Mouse (Mus musculus) stomach, embryonic 14.5 days (tissue): ENCODE results near the gene Pard3. TPM values are rescaled to one million over a fixed set of nuclear protein-coding genes. Genes with fewer than 3 reads are reported as not detected.
A peak's percentile ranks its signal among the peaks of the same experiment; 100 is the strongest.

Experiments used
- ATAC-seq: fragments of 200-750 bp; cut with Nextera tagmentation; 2 replicates; pipeline ENCODE4 v1.8.0; 2017; ENCODE audit warnings: low read depth, moderate TSS enrichment; ENCODE audit not compliant: insufficient number of reproducible peaks, insufficient read depth, low FRiP score
- H3K27ac ChIP-seq: fragments of 300-500 bp; sonication (generic); 2 replicates; pipeline ENCODE4 v1.5.1; 2014; ENCODE audit warnings: mild to moderate bottlenecking, low read length, moderate library complexity, mixed read lengths
- H3K27me3 ChIP-seq: fragments of 300-500 bp; sonication (generic); 2 replicates; pipeline ENCODE4 v1.6.1; 2014; ENCODE audit warnings: low read length, control low read depth, mixed read lengths; ENCODE audit not compliant: control insufficient read depth, insufficient read depth
- H3K36me3 ChIP-seq: fragments of 300-500 bp; sonication (generic); 2 replicates; pipeline ENCODE4 v1.6.1; 2014; ENCODE audit warnings: mild to moderate bottlenecking, control low read depth, low read length, moderate library complexity, mixed read lengths; ENCODE audit not compliant: control insufficient read depth, insufficient read depth
- H3K4me1 ChIP-seq: fragments of 300-500 bp; sonication (generic); 2 replicates; pipeline ENCODE4 v1.6.1; 2014; ENCODE audit warnings: low read length, control low read depth, mixed read lengths; ENCODE audit not compliant: control insufficient read depth, insufficient read depth
- H3K4me2 ChIP-seq: fragments of 300-500 bp; sonication (generic); replicated peaks from 2 replicates; pipeline ENCODE4 v1.6.1; 2014; ENCODE audit warnings: low read depth, low read length, control low read depth
- H3K4me3 ChIP-seq: fragments of 300-500 bp; sonication (generic); 2 replicates; pipeline ENCODE4 v1.5.1; 2014; ENCODE audit warnings: low read depth, low read length, control low read depth
- H3K9ac ChIP-seq: fragments of 300-500 bp; sonication (generic); replicated peaks from 2 replicates; pipeline ENCODE4 v1.6.1; 2014; ENCODE audit warnings: low read depth, mild to moderate bottlenecking, control low read depth, low read length, moderate library complexity, mixed read lengths
- H3K9me3 ChIP-seq: fragments of 300-500 bp; sonication (generic); 2 replicates; pipeline ENCODE4 v1.6.1; 2016; ENCODE audit warnings: low read depth, low read length, control low read depth; ENCODE audit not compliant: control insufficient read depth
- WGBS: fragments of 180-500 bp; shearing (Covaris S2); extraction: QIAGEN DNeasy Blood & Tissue Kit; methylation state at CpG from one replicate; pipeline ENCODE4 v1.1.7; 2014; 5-methylcytosine and 5-hydroxymethylcytosine counted together
- polyA plus RNA-seq: library from polyadenylated mRNA; unstranded; fragments of >200 nt; fragmentation: Nextera tagmentation; extraction: Ambion mirVana; gene quantifications from 2 replicates; pipeline ENCODE4 v1.2.1, GENCODE M21; 2014

The Pard3 gene
- polyA plus RNA-seq, 1 experiment from 2014 or later: 37.9 TPM

GRCm38 (mm10) chr8:127552836-127553235, 489.1 kb downstream of the Pard3 start:
- Histone ChIP-seq H3K27me3 (no peaks in the 10 kb centered on the region), H3K9ac (no peak overlapping the region), H3K4me3 (no peak overlapping the region), H3K9me3 (no peaks in the 10 kb centered on the region), H3K27ac (no peak overlapping the region), H3K36me3 (no peaks in the 10 kb centered on the region), H3K4me2 (no peak overlapping the region), H3K4me1 (no peaks in the 10 kb centered on the region)
- no peak for ATAC-seq
- 87% methylated on average over 13 of the region's 13 CpGs for WGBS

DNA sequence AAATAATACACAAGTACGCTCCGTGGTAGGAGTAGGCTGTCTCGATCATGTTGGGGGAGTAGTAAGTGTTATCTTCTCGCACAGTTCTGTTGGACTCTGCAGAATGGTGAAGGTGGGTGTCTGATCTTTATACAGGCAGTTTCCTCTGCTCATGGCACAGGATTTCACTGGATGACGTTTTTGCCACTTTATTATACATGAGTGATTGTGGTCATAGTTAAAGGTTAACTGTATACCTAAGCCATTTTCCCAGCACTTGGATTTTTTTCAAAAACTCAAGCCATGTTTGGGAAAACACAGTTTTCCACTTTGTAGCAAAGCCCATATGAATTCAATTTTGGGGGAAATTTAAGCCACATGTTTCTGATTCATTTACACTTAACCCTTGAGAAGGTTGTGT, 489.9 kb downstream of the Pard3 start:
- Histone ChIP-seq H3K4me1 (no peaks in the 10 kb centered on the region), H3K27me3 (no peaks in the 10 kb centered on the region), H3K36me3 (no peaks in the 10 kb centered on the region), H3K4me3 (no peak overlapping the region), H3K9ac (no peak overlapping the region), H3K9me3 (no peaks in the 10 kb centered on the region), H3K4me2 (no peak overlapping the region), H3K27ac (no peak overlapping the region)
- ATAC-seq: no peak
- 73% methylated on average over 5 of the region's 5 CpGs for WGBS

DNA sequence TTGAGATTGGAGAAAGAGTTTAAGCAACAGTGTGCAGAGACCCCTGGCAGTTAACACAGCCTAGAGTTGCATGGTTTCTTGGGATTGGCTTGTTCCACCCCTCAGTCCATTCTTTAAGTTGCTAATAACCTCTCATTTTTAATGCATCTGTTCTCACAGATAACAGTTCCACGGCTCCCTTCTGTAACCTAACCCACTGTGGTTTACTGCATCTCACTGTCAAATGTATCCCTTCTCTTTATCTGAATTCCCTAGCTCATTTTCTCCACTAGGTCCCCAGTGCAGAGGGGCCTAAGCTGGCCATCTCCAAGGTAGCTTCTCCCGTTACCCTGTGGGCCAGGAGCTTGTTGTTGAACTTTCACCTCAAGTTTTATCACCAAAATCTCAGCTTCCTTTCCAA, 492.1 kb downstream of the Pard3 start:
- H3K9ac ChIP-seq: no peak overlapping the region
- no peak overlapping the region for H3K4me2 ChIP-seq
- H3K27ac ChIP-seq: no peak overlapping the region
- WGBS: 56% methylated on average over 2 of the region's 2 CpGs
- H3K4me3 ChIP-seq: no peak overlapping the region
- H3K4me1 ChIP-seq: no peaks in the 10 kb centered on the region
- ATAC-seq: no peak
- H3K9me3 ChIP-seq: no peaks in the 10 kb centered on the region
- H3K27me3 ChIP-seq: no peaks in the 10 kb centered on the region
- no peaks in the 10 kb centered on the region for H3K36me3 ChIP-seq

DNA sequence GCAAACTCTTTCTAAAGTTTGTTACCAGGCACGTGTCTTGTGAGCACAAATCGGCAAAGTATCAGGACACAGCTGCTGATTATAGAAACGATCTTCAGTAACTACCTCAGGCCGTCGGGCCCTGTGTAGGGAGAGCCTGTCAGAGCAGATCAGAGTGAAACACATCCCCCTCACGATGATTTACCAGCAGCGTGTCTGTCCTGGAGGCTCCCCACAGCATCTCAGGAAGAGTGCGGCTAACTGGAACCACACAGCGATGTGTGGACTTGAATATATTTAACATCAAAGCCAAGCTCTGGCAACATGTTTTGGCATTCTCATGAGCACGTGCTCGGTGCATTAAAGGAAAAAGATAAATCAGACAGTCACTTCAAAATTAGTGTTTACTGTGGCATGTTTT, 493.3 kb downstream of the Pard3 start:
- no peak for ATAC-seq
- Histone ChIP-seq H3K4me2 (no peak overlapping the region), H3K27ac (no peak overlapping the region), H3K4me1 (no peaks in the 10 kb centered on the region), H3K27me3 (no peaks in the 10 kb centered on the region), H3K4me3 (no peak overlapping the region), H3K9me3 (no peaks in the 10 kb centered on the region), H3K36me3 (0 out of 2 replicates have a peak, but pooled peaks cover 2% of the 10 kb centered on the region), H3K9ac (no peak overlapping the region)
- WGBS: 55% methylated on average over 11 of the region's 11 CpGs

GRCm38 (mm10) chr8:127557566-127557965, 493.9 kb downstream of the Pard3 start:
- no peak for ATAC-seq
- Histone ChIP-seq H3K9ac (no peak overlapping the region), H3K27me3 (no peaks in the 10 kb centered on the region), H3K27ac (no peak overlapping the region), H3K9me3 (no peaks in the 10 kb centered on the region), H3K4me2 (no peak overlapping the region), H3K36me3 (0 out of 2 replicates have a peak, but pooled peaks cover 2% of the 10 kb centered on the region), H3K4me1 (no peaks in the 10 kb centered on the region), H3K4me3 (no peak overlapping the region)

GRCm38 (mm10) chr8:127563634-127564033, 499.9 kb downstream of the Pard3 start:
- Histone ChIP-seq H3K36me3 (0 out of 2 replicates have a peak, but pooled peaks cover 2% of the 10 kb centered on the region), H3K9me3 (no peaks in the 10 kb centered on the region), H3K4me1 (no peaks in the 10 kb centered on the region), H3K27me3 (no peaks in the 10 kb centered on the region), H3K9ac (no peak overlapping the region), H3K27ac (no peak overlapping the region), H3K4me2 (no peak overlapping the region), H3K4me3 (no peak overlapping the region)
- 85% methylated on average over 5 of the region's 5 CpGs for WGBS
- no peak for ATAC-seq

DNA sequence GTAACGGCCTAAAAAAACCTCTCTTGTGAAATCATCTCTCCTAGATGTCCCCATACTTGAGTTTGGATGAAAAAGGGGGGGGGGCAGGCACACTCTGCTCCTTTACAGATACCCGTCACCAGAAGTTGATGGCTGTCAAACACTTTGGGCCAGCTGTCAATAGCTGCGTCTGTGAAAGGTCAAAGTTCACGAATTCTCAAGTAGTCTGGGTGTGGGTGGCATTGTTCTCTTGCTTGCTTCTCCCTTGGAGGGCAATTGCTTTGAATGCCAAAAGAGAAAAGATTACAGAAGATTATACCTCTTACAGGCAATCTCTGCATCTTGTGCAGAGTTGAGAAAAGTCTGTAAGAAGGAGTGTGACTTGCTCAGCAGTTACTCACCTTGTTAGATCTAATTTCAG, 500.7 kb downstream of the Pard3 start:
- Histone ChIP-seq H3K4me1 (no peaks in the 10 kb centered on the region), H3K4me3 (no peak overlapping the region), H3K36me3 (0 out of 2 replicates have a peak, but pooled peaks cover 2% of the 10 kb centered on the region), H3K9ac (no peak overlapping the region), H3K4me2 (no peak overlapping the region), H3K9me3 (no peaks in the 10 kb centered on the region), H3K27me3 (no peaks in the 10 kb centered on the region), H3K27ac (no peak overlapping the region)
- no peak for ATAC-seq
- 61% methylated on average over 4 of the region's 4 CpGs for WGBS

DNA sequence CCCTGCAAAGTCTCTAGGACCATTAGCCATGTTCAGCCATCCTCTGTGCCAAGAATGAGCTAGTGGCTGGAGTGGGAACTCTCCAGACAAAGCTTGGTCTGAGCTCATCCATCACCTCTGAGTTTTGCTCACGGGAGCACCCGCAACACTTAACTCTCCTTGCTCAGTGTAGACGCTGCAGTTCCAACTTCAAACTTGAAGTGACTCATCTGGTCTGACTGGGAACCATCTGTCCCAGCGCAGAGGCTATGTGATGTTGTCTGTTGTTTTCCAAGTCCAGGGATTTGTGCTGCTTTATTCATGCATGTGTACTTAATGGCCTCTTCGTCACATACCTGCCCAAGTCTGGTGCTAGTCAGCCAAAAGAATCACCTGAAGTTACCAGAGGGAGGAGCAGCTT, 505.5 kb downstream of the Pard3 start:
- 52% methylated on average over 5 of the region's 5 CpGs for WGBS
- H3K27me3 ChIP-seq: no peaks in the 10 kb centered on the region
- H3K27ac ChIP-seq: no peak overlapping the region
- peak; percentile 18; the same call in 1 of the 2 replicates for ATAC-seq
- no peak overlapping the region for H3K4me3 ChIP-seq
- H3K9me3 ChIP-seq: no peaks in the 10 kb centered on the region
- no peaks in the 10 kb centered on the region for H3K36me3 ChIP-seq
- H3K4me1 ChIP-seq: no peaks in the 10 kb centered on the region
- no peak overlapping the region for H3K4me2 ChIP-seq
- H3K9ac ChIP-seq: no peak overlapping the region

DNA sequence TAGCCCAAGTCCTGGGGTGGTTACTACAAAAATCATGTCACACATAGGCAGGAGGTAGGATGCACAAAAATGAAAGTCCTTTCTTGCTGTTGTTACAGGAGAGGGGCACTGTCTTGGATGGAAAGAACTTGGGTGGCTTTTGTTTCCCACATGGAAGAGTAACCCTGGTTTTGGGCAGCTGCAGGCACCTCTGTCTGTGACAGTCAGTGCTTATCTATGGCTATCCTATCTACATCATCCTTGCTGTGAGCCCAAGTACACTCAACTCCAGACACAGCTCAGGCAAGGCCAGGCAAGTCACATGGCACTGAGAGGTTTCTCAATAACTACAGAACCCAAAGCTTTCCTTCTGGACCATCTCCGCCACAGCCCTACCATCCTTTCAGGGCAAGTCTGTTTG, 506.8 kb downstream of the Pard3 start:
- Histone ChIP-seq H3K4me1 (no peaks in the 10 kb centered on the region), H3K36me3 (no peaks in the 10 kb centered on the region), H3K27me3 (no peaks in the 10 kb centered on the region), H3K9me3 (no peaks in the 10 kb centered on the region), H3K27ac (no peak overlapping the region), H3K4me3 (no peak overlapping the region), H3K4me2 (no peak overlapping the region), H3K9ac (no peak overlapping the region)
- 87% methylated on average over 1 of the region's 1 CpGs for WGBS
- ATAC-seq: no peak
